Mouse (Mus musculus) G1E (cell line): ENCODE data around the gene Prrg4.

Experiments used
- CTCF ChIP-seq: IDR thresholded peaks from 2 replicates; pipeline ENCODE4 v1.5.1; 2012; ENCODE audit warnings: low read depth, low read length, inconsistent platforms, mixed read lengths
- GATA2 ChIP-seq: IDR thresholded peaks from 2 replicates; pipeline ENCODE4 v1.6.1; 2012; ENCODE audit warnings: low read depth, low read length, inconsistent platforms, borderline replicate concordance

- TF ChIP-seq CTCF (no peak), GATA2 (no peak)
These were observed 17.2 kb downstream of the Prrg4 start for GRCm38 (mm10) chr2:104832486-104832885.
